Mouse (Mus musculus) ES-E14 (cell line): ENCODE data around the gene Wnt10b. TPM values are rescaled to one million over a fixed set of nuclear protein-coding genes. Genes with fewer than 3 reads are reported as not detected.

Source experiments
- DNase-seq: peaks from one replicate; pipeline ENCODE4 v3.0.0-alpha.2; 2013; ENCODE audit warnings: low read depth, low spot score
- H3K27ac ChIP-seq: 2 replicates; pipeline ENCODE4 v1.5.1; 2012; ENCODE audit warnings: low read depth, mild to moderate bottlenecking, low read length, moderate library complexity, mixed read lengths; ENCODE audit not compliant: poor library complexity, insufficient read depth, severe bottlenecking
- H3K36me3 ChIP-seq: 2 replicates; pipeline ENCODE4 v1.6.1; 2012; ENCODE audit warnings: mild to moderate bottlenecking, low read length, moderate library complexity, mixed read lengths; ENCODE audit not compliant: control insufficient read depth, poor library complexity, insufficient read depth, severe bottlenecking
- H3K4me1 ChIP-seq, 2 experiments: fragments of 150-350 bp in 1 of 2; sonication (generic) in 1 of 2; 2 replicates each; pipeline ENCODE4 v1.6.1; 2012; ENCODE audit warnings: low read length in 2 of 2, mild to moderate bottlenecking in 1 of 2, mixed read lengths in 1 of 2; ENCODE audit not compliant: control insufficient read depth in 2 of 2, insufficient read depth in 2 of 2, poor library complexity in 1 of 2
- H3K4me3 ChIP-seq, 2 experiments: fragments of 150-350 bp in 1 of 2; sonication (generic) in 1 of 2; 2 replicates each; pipeline ENCODE4 v1.5.1; 2012; ENCODE audit warnings: low read length in 2 of 2, low read depth in 1 of 2, mild to moderate bottlenecking in 1 of 2, mixed read lengths in 1 of 2; ENCODE audit not compliant: insufficient read depth in 1 of 2, poor library complexity in 1 of 2, severe bottlenecking in 1 of 2
- H3K9ac ChIP-seq: 2 replicates; pipeline ENCODE4 v1.6.1; 2012; ENCODE audit warnings: low read depth, mild to moderate bottlenecking, low read length, mixed read lengths; ENCODE audit not compliant: poor library complexity, insufficient read depth, severe bottlenecking
- H3K9me3 ChIP-seq: fragments of 150-350 bp; sonication (generic); 2 replicates; pipeline ENCODE4 v1.6.1; 2012; ENCODE audit warnings: low read depth, mild to moderate bottlenecking, low read length; ENCODE audit not compliant: control insufficient read depth, insufficient read depth
- CHD2 ChIP-seq: IDR thresholded peaks from 2 replicates; pipeline ENCODE4 v1.6.1; 2014; ENCODE audit warnings: mild to moderate bottlenecking, low read depth, low read length, inconsistent platforms
- HCFC1 ChIP-seq: IDR thresholded peaks from 2 replicates; pipeline ENCODE4 v1.6.1; 2012; ENCODE audit warnings: low read length, inconsistent platforms, borderline replicate concordance; ENCODE audit not compliant: insufficient read depth
- MAFK ChIP-seq: IDR thresholded peaks from 2 replicates; pipeline ENCODE4 v1.6.1; 2014; ENCODE audit warnings: mild to moderate bottlenecking, low read depth, low read length, inconsistent platforms; ENCODE audit not compliant: insufficient read depth
- ZC3H11A ChIP-seq: IDR thresholded peaks from 2 replicates; pipeline ENCODE4 v1.6.1; 2012; ENCODE audit warnings: low read depth, mild to moderate bottlenecking, inconsistent platforms, low read length, borderline replicate concordance
- ZNF384 ChIP-seq: IDR thresholded peaks from 2 replicates; pipeline ENCODE4 v1.6.1; 2012; ENCODE audit warnings: low read depth, low read length, inconsistent platforms
- in situ Hi-C, 2 experiments: fragments of 600-800 bp; cut with MboI; formaldehyde crosslinking; loops; one replicate each; pipeline ENCODE4 v1.15.1; 2025; ENCODE audit warnings: low sequenced_read_pairs in 2 of 2, inconsistent platforms in 1 of 2; ENCODE audit not compliant: unreplicated experiment in 2 of 2
- total RNA-seq: library from RNA; depleted of rRNA; stranded (reverse); fragments of 300-350 nt; gene quantifications from 2 replicates; pipeline ENCODE4 v1.2.3, GENCODE M21; 2012; rRNA removed

Wnt10b gene
- total RNA-seq, 1 experiment: 1.3 TPM

- no peaks in the 10 kb centered on the region for H3K9me3 ChIP-seq
- no peak for DNase-seq
- TF ChIP-seq CHD2 (no peak), ZC3H11A (no peak), ZNF384 (no peak), MAFK (no peak), HCFC1 (no peak)
- peak overlapping the region in 1 of 2 experiments; percentile 28; a peak in 2 of 4 replicates for H3K4me3 ChIP-seq
- H3K9ac ChIP-seq: no peak overlapping the region
- H3K27ac ChIP-seq: no peak overlapping the region
- peaks cover 4 to 24% of the 10 kb centered on the region in 2 experiments; a peak in 3 of 4 replicates for H3K4me1 ChIP-seq
- no peaks in the 10 kb centered on the region for H3K36me3 ChIP-seq
- in situ Hi-C loops: no loop called here
Measured at GRCm38 (mm10) chr15:98724441-98724840, 53.5 kb downstream of the Wnt10b start.

GRCm38 (mm10) chr15:98722854-98723253 is 55.1 kb downstream of the Wnt10b start:
- Histone ChIP-seq H3K36me3 (no peaks in the 10 kb centered on the region), H3K4me1 (peaks cover 4 to 21% of the 10 kb centered on the region in 2 experiments; a peak in 3 of 4 replicates), H3K9ac (0 out of 2 replicates have a peak overlapping the region, but pooled peaks have one; percentile 26), H3K4me3 (peak overlapping the region in 1 of 2 experiments; percentile 66; a peak in 2 of 4 replicates), H3K9me3 (no peaks in the 10 kb centered on the region), H3K27ac (no peak overlapping the region; the same call in 1 of the 2 replicates)
- in situ Hi-C loops: no loop called here
- DNase-seq: no peak
- TF ChIP-seq ZNF384 (no peak), ZC3H11A (no peak), MAFK (no peak), HCFC1 (no peak), CHD2 (no peak)

GRCm38 (mm10) chr15:98722191-98722590 is 55.8 kb downstream of the Wnt10b start:
- H3K4me3 ChIP-seq: peak overlapping the region in 1 of 2 experiments; percentile 66; a peak in 1 of 4 replicates
- in situ Hi-C loops: no loop called here
- no peak overlapping the region for H3K27ac ChIP-seq
- no peaks in the 10 kb centered on the region for H3K36me3 ChIP-seq
- 0 out of 2 replicates have a peak overlapping the region, but pooled peaks have one; percentile 26 for H3K9ac ChIP-seq
- H3K9me3 ChIP-seq: no peaks in the 10 kb centered on the region
- H3K4me1 ChIP-seq: peaks cover 6 to 21% of the 10 kb centered on the region in 2 experiments; a peak in 3 of 4 replicates
- TF ChIP-seq CHD2: no peak
- TF ChIP-seq HCFC1: no peak
- TF ChIP-seq ZC3H11A: no peak
- no peak for TF ChIP-seq MAFK
- no peak for TF ChIP-seq ZNF384
- no peak for DNase-seq

Other genes with a start within 250 kb of the Wnt10b start
- gene Kansl2, start 243.9 kb downstream of the Wnt10b start, total RNA-seq: 95.0 and 111 TPM in 2 replicates
- 53.1 and 59.1 TPM in 2 replicates for gene Ccnt1, start 207.2 kb downstream of the Wnt10b start, total RNA-seq
- gene 4930415O20Rik, start 207.1 kb downstream of the Wnt10b start, total RNA-seq: not detected in 2 replicates
- 9.0 and 15.3 TPM in 2 replicates for gene Adcy6, start 168.1 kb downstream of the Wnt10b start, total RNA-seq
- 27.3 and 32.0 TPM in 2 replicates for gene Cacnb3, start 147.3 kb downstream of the Wnt10b start, total RNA-seq
- 147 and 151 TPM in 2 replicates for gene Ddx23, start 115.3 kb downstream of the Wnt10b start, total RNA-seq
- gene Rnd1, start 100.7 kb downstream of the Wnt10b start, total RNA-seq: 5.7 and 7.6 TPM in 2 replicates
- 0.26 and 0.76 TPM in 2 replicates for gene Ccdc65, start 69.9 kb downstream of the Wnt10b start, total RNA-seq
- 105 and 119 TPM in 2 replicates for gene Fkbp11, start 50.0 kb downstream of the Wnt10b start, total RNA-seq
- gene Arf3, start 14.9 kb downstream of the Wnt10b start, total RNA-seq: 26.2 and 41.2 TPM in 2 replicates
- gene Wnt1, start 11.7 kb upstream of the Wnt10b start, total RNA-seq: not detected in 2 replicates
- 0.11 and 0.22 TPM in 2 replicates for gene Ddn, start 31.3 kb upstream of the Wnt10b start, total RNA-seq
- 36.6 and 54.7 TPM in 2 replicates for gene Prkag1, start 53.4 kb upstream of the Wnt10b start, total RNA-seq
- 30.7 and 35.9 TPM in 2 replicates for gene Kmt2d, start 93.1 kb upstream of the Wnt10b start, total RNA-seq
- 43.6 and 48.2 TPM in 2 replicates for gene Rhebl1, start 116.4 kb upstream of the Wnt10b start, total RNA-seq
- 1.0 and 1.2 TPM in 2 replicates for gene Dhh, start 120.4 kb upstream of the Wnt10b start, total RNA-seq
- 55.1 and 73.3 TPM in 2 replicates for gene Lmbr1l, start 140.1 kb upstream of the Wnt10b start, total RNA-seq
- gene Tuba1b, start 156.4 kb upstream of the Wnt10b start, total RNA-seq: 1,092 and 1,539 TPM in 2 replicates
- gene Gm49450, start 175.4 kb upstream of the Wnt10b start, total RNA-seq: not detected in 2 replicates
- 595 and 862 TPM in 2 replicates for gene Tuba1a, start 175.6 kb upstream of the Wnt10b start, total RNA-seq